Mouse (Mus musculus): ENCODE data around the gene Fhl3. TPM values are rescaled to one million over a fixed set of nuclear protein-coding genes. Genes with fewer than 3 reads are reported as not detected.
"Not testable (repeated sequence)": the region's sequence is repeated elsewhere in the genome, so short reads cannot be mapped to it uniquely, and the experiment has no call there.

Fhl3 gene
- polyA plus RNA-seq, 1 experiment, result 1.6 TPM

GRCm38 (mm10) chr4:124708518-124709477 is 8.3 kb downstream of the Fhl3 start:
- TF ChIP-seq CTCF (IDR thresholded peaks at IDR 0.05; ENCODE audit: borderline replicate concordance, insufficient read depth, low read depth, low read length) (no peak), POLR2A (IDR thresholded peaks at IDR 0.05; ENCODE audit: borderline replicate concordance, insufficient read depth, low read length) (no peak)
- H3K27ac ChIP-seq (ENCODE audit: insufficient read depth, low read length), result no peak overlapping the region
- WGBS, result 7% methylated on average over 41 of the region's 41 CpGs
- no peaks in the 10 kb centered on the region for H3K27me3 ChIP-seq (ENCODE audit: control insufficient read depth, insufficient read depth, low read length)
- H3K4me3 ChIP-seq (replicated peaks; ENCODE audit: insufficient read depth, low read depth, low read length), result no peak overlapping the region
- no peaks in the 10 kb centered on the region; the same call in 1 of the 2 replicates for H3K4me1 ChIP-seq (ENCODE audit: control insufficient read depth, insufficient read depth, low read length)
- DNase-seq, result peak in 1 of 2 experiments; percentile 28

- WGBS, result 15% methylated on average over 18 of the region's 18 CpGs
- no peak overlapping the region for H3K27ac ChIP-seq (ENCODE audit: insufficient read depth, low read length)
These were observed 9.5 kb downstream of the Fhl3 start for GRCm38 (mm10) chr4:124709961-124710446.

DNA sequence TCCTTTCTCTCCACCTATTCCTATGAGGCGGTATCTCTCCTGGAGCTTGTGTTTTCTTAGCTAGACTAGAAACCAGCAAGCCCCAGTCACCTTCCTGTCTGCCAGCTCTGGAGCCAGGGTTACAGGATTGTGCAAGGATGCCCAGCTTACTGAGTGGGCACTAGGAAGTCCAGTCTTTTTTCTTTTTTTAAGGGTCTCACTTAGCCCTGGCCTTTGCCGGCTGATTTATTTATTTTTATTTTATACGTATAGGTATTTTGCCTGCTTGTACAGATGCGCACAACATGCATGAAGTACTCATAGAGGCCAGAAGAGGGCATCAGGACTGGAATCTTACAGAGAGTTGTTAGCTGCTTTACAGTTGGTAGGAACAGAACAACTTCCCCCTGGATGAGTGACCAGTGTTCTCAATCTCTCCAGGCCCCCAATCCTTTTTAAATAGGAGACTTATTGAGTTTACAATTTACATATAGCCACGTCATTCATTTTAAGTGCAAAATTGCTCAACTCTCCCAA is 10.3 kb downstream of the Fhl3 start:
- Histone ChIP-seq H3K27ac (ENCODE audit: insufficient read depth, low read length) (no peak overlapping the region), H3K27me3 (ENCODE audit: control insufficient read depth, insufficient read depth, low read length) (no peaks in the 10 kb centered on the region), H3K4me1 (ENCODE audit: control insufficient read depth, insufficient read depth, low read length) (no peaks in the 10 kb centered on the region; the same call in 1 of the 2 replicates), H3K4me3 (replicated peaks; ENCODE audit: insufficient read depth, low read depth, low read length) (no peak overlapping the region)
- TF ChIP-seq POLR2A (IDR thresholded peaks at IDR 0.05; ENCODE audit: borderline replicate concordance, insufficient read depth, low read length), result no peak
- TF ChIP-seq CTCF (IDR thresholded peaks at IDR 0.05; ENCODE audit: borderline replicate concordance, insufficient read depth, low read depth, low read length), result peak; percentile 32; the same call in 1 of the 2 replicates
- WGBS, result 4% methylated on average over 5 of the region's 5 CpGs
- peak in 1 of 2 experiments; percentile 37 for DNase-seq

More at GRCm38 (mm10) chr4:124709961-124710446, 9.5 kb downstream of the Fhl3 start:
- DNase-seq, result no peak
- Histone ChIP-seq H3K4me1 (ENCODE audit: control insufficient read depth, insufficient read depth, low read length) (no peaks in the 10 kb centered on the region), H3K27me3 (ENCODE audit: control insufficient read depth, insufficient read depth, low read length) (no peaks in the 10 kb centered on the region), H3K4me3 (replicated peaks; ENCODE audit: insufficient read depth, low read depth, low read length) (no peak overlapping the region)
- TF ChIP-seq CTCF (IDR thresholded peaks at IDR 0.05; ENCODE audit: borderline replicate concordance, insufficient read depth, low read depth, low read length) (no peak), POLR2A (IDR thresholded peaks at IDR 0.05; ENCODE audit: borderline replicate concordance, insufficient read depth, low read length) (no peak)

GRCm38 (mm10) chr4:124712618-124713017 is 12.1 kb downstream of the Fhl3 start:
- WGBS, result 67% methylated on average over 6 of the region's 6 CpGs
- Histone ChIP-seq H3K4me3 (replicated peaks; ENCODE audit: insufficient read depth, low read depth, low read length) (no peak overlapping the region), H3K27me3 (ENCODE audit: control insufficient read depth, insufficient read depth, low read length) (no peaks in the 10 kb centered on the region), H3K27ac (ENCODE audit: insufficient read depth, low read length) (no peak overlapping the region), H3K4me1 (ENCODE audit: control insufficient read depth, insufficient read depth, low read length) (peaks cover 4% of the 10 kb centered on the region)
- TF ChIP-seq CTCF (IDR thresholded peaks at IDR 0.05; ENCODE audit: borderline replicate concordance, insufficient read depth, low read depth, low read length) (no peak), POLR2A (IDR thresholded peaks at IDR 0.05; ENCODE audit: borderline replicate concordance, insufficient read depth, low read length) (no peak)
- DNase-seq, result no peak

DNA sequence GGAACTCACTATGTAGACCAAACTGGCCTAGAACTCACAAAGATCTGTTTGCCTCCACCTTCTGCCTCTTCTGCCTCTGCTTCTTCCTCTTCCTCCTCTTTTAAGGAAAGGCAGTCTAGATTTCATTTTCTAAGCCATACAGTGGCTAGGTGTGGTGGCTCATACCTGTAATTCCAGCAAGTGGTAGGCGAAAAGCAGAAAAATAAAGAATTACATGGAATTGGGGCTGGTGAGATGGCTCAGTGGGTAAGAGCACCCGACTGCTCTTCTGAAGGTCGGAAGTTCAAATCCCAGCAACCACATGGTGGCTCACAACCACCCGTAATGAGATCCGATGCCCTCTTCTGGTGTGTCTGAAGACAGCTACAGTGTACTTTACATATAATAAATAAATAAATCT is 13.3 kb downstream of the Fhl3 start:
- H3K27ac ChIP-seq (ENCODE audit: insufficient read depth, low read length); DNase-seq; H3K4me3 ChIP-seq (replicated peaks; ENCODE audit: insufficient read depth, low read depth, low read length); H3K27me3 ChIP-seq (ENCODE audit: control insufficient read depth, insufficient read depth, low read length); H3K4me1 ChIP-seq (ENCODE audit: control insufficient read depth, insufficient read depth, low read length): not testable (repeated sequence)
- WGBS, result 66% methylated on average over 5 of the region's 5 CpGs

DNA sequence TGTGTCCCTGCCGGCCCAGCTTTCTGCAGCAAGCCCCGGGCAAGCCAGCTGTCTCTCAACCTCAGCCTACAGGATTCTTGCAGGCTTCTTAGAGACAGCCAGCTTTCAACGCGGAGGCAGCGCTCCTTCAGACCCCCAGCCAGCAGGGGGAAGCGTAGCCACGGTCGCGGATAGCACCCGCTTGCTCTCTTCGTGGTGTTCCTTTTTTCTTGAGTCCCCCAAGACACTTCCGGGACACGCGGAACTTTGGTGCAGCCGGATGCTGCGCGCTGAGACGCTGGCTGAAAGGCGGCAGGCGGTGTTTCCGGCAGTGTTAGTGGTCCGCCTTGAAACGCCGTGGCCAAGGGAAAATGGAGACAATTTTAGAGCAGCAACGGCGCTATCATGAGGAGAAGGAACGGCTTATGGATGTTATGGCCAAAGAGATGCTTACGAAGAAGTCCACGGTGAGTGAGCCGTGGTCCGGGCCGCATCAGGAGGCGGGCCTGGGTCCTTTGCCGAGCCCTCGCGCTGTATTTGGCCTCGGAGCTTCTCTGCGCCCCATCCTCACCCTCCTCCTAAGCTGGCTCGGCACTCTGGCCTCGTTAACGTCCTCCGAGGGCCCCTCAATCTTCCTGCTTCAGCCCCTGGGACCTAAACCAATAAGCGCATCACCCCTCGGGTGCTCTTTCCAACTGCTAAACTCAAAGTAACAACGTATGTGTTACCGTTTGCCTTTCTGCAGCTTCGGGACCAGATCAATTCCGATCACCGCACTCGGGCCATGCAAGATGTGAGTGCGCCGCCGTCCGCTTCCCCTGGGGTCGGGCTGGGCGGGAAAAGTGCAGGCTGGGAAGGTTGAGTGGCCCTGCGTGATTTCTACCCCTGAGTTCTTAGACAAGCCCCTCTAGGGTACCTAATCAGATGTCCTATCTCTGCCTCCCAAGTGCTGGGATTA is 14.3 kb downstream of the Fhl3 start, which contains the start of gene Sf3a3:
Gene Sf3a3, plus strand, starts transcription at position 232 of the 937 bp plus-strand sequence.
- under 1% methylated on average over 57 of the region's 57 CpGs for WGBS
- 0 out of 2 replicates have a peak within 1 kb of the TSS, but pooled peaks have one; percentile 30 for H3K27ac ChIP-seq (ENCODE audit: insufficient read depth, low read length)

DNA sequence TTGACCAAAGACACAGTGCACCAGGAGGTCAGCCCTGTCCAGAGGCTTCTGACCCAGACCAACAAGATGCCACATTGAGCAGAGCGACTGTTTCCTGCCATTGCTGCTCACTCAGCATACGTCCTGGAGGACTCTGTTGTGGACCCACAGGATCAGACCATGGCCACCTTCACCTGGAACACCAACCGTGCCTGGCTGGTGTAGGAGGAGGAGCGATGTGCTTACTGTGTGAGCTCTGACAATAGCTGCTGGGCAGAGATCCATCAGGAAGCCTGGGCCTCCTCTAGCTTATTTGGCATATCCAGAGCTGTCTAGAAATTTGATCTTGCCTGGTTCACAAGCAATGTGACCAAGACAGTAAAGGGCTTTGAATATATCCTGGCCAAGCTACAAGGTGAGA is 18.6 kb downstream of the Fhl3 start:
- no peak overlapping the region for H3K4me3 ChIP-seq (replicated peaks; ENCODE audit: insufficient read depth, low read depth, low read length)
- TF ChIP-seq POLR2A (IDR thresholded peaks at IDR 0.05; ENCODE audit: borderline replicate concordance, insufficient read depth, low read length) (no peak), CTCF (IDR thresholded peaks at IDR 0.05; ENCODE audit: borderline replicate concordance, insufficient read depth, low read depth, low read length) (no peak)
- 94% methylated on average over 4 of the region's 4 CpGs for WGBS
- H3K4me1 ChIP-seq (ENCODE audit: control insufficient read depth, insufficient read depth, low read length), result peaks cover 4% of the 10 kb centered on the region
- no peak overlapping the region for H3K27ac ChIP-seq (ENCODE audit: insufficient read depth, low read length)
- no peak for DNase-seq
- no peaks in the 10 kb centered on the region for H3K27me3 ChIP-seq (ENCODE audit: control insufficient read depth, insufficient read depth, low read length)

More for the DNA sequence above, 14.3 kb downstream of the Fhl3 start, which contains the start of gene Sf3a3:
- H3K4me1 ChIP-seq (ENCODE audit: control insufficient read depth, insufficient read depth, low read length), result peaks cover 4% of the 10 kb centered on the region
- peak; percentile 95 to 96 for DNase-seq
- no peaks in the 10 kb centered on the region for H3K27me3 ChIP-seq (ENCODE audit: control insufficient read depth, insufficient read depth, low read length)
- peak; percentile 59; the same call in 1 of the 2 replicates for TF ChIP-seq POLR2A (IDR thresholded peaks at IDR 0.05; ENCODE audit: borderline replicate concordance, insufficient read depth, low read length)
- TF ChIP-seq CTCF (IDR thresholded peaks at IDR 0.05; ENCODE audit: borderline replicate concordance, insufficient read depth, low read depth, low read length), result peak; percentile 77
- H3K4me3 ChIP-seq (replicated peaks; ENCODE audit: insufficient read depth, low read depth, low read length), result peak within 1 kb of the TSS; percentile 95
